Mouse (Mus musculus) hindbrain, embryonic 11.5 days (tissue): ENCODE data around the gene Crygn. TPM values are rescaled to one million over a fixed set of nuclear protein-coding genes. Genes with fewer than 3 reads are reported as not detected.

Experiments used
- ATAC-seq: fragments of 200-750 bp; cut with Nextera tagmentation; 2 replicates; pipeline ENCODE4 v1.8.0; 2017; ENCODE audit warnings: mild to moderate bottlenecking, moderate TSS enrichment, moderate library complexity; ENCODE audit not compliant: low FRiP score
- DNase-seq: peaks from one replicate; pipeline ENCODE4 v3.0.0-alpha.2; 2015; ENCODE audit warnings: low spot score
- H3K27ac ChIP-seq: fragments of 300-500 bp; sonication (generic); 2 replicates; pipeline ENCODE4 v1.5.1; 2014; ENCODE audit warnings: mild to moderate bottlenecking, low read depth, low read length
- H3K27me3 ChIP-seq: fragments of 300-500 bp; sonication (generic); 2 replicates; pipeline ENCODE4 v1.6.1; 2014; ENCODE audit warnings: mild to moderate bottlenecking, low read length, moderate library complexity, mixed read lengths; ENCODE audit not compliant: control insufficient read depth, insufficient read depth
- H3K36me3 ChIP-seq: fragments of 300-500 bp; sonication (generic); 2 replicates; pipeline ENCODE4 v1.6.1; 2014; ENCODE audit warnings: mild to moderate bottlenecking, low read length, moderate library complexity, mixed read lengths; ENCODE audit not compliant: control insufficient read depth, insufficient read depth
- H3K4me1 ChIP-seq: fragments of 300-500 bp; sonication (generic); replicated peaks from 2 replicates; pipeline ENCODE4 v1.6.1; 2014; ENCODE audit warnings: low read length, mixed read lengths; ENCODE audit not compliant: control insufficient read depth, insufficient read depth
- H3K4me2 ChIP-seq: fragments of 300-500 bp; sonication (generic); replicated peaks from 2 replicates; pipeline ENCODE4 v1.6.1; 2014; ENCODE audit warnings: mild to moderate bottlenecking, low read depth, low read length
- H3K4me3 ChIP-seq: fragments of 300-500 bp; sonication (generic); 2 replicates; pipeline ENCODE4 v1.5.1; 2014; ENCODE audit warnings: low read depth, low read length
- H3K9ac ChIP-seq: fragments of 300-500 bp; sonication (generic); 2 replicates; pipeline ENCODE4 v1.6.1; 2014; ENCODE audit warnings: low read depth, low read length
- H3K9me3 ChIP-seq: fragments of 300-500 bp; sonication (generic); 2 replicates; pipeline ENCODE4 v1.6.1; 2016; ENCODE audit warnings: low read length; ENCODE audit not compliant: control insufficient read depth
- WGBS: fragments of 180-500 bp; shearing (Covaris S2); extraction: QIAGEN DNeasy Blood & Tissue Kit; methylation state at CpG from one replicate; pipeline ENCODE4 v1.1.7; 2014; 5-methylcytosine and 5-hydroxymethylcytosine counted together
- polyA plus RNA-seq: library from polyadenylated mRNA; unstranded; fragments of >200 nt; fragmentation: Nextera tagmentation; extraction: Ambion mirVana; gene quantifications from 2 replicates; pipeline ENCODE4 v1.2.1, GENCODE M21; 2014

Crygn gene
- polyA plus RNA-seq, 1 experiment from 2014 or later: not detected

DNA sequence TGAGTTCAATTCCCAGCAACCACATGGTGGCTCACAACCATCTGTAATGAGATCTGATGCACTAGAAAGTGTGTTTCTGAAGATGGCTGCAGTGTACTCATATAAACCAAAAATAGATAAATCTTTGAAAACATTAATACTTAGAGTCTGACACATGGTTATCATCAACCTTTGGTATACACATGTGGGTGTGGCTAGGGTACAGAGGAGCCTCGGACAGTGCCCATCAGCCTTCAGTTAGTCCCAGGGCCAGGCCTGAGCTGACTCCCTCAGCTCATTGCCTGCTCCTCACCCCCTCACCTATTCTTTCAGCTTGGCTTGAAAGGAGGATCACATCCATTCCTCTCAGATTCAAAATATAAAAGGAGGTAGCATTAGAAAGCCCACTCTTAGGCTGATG, 19.3 kb downstream of the Crygn start:
- Histone ChIP-seq H3K27me3 (no peaks in the 10 kb centered on the region), H3K9me3 (no peaks in the 10 kb centered on the region), H3K4me2 (no peak overlapping the region), H3K4me1 (0 out of 2 replicates have a peak, but pooled peaks cover 2% of the 10 kb centered on the region), H3K9ac (no peak overlapping the region), H3K27ac (no peak overlapping the region), H3K4me3 (no peak overlapping the region), H3K36me3 (no peaks in the 10 kb centered on the region)
- WGBS: 86% methylated on average over 1 of the region's 1 CpGs
- ATAC-seq (no peak), DNase-seq (no peak)

DNA sequence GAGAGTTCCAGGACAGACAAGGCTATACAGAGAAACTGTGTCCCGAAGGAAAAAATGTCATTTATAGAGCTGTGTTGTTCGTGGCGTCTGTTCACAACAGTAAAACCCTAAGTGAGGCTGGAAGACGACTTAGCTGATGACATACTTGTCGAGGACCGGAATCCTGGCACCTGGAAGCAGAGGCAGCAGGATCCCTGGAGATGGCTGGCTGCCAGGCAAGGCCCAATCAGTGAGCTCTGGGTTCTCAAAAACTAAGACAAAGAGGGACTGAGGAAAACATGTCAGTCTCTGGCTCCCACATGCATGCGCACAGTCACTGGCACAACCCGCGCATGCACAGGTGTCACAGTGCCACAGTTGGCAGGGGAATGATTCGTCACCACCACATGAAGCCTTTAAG, 20.2 kb downstream of the Crygn start:
- no peak for ATAC-seq
- no peak overlapping the region for H3K27ac ChIP-seq
- DNase-seq: no peak
- H3K4me3 ChIP-seq: no peak overlapping the region
- H3K36me3 ChIP-seq: no peaks in the 10 kb centered on the region
- H3K9ac ChIP-seq: no peak overlapping the region
- H3K4me2 ChIP-seq: no peak overlapping the region
- 94% methylated on average over 10 of the region's 10 CpGs for WGBS
- H3K4me1 ChIP-seq: 0 out of 2 replicates have a peak, but pooled peaks cover 2% of the 10 kb centered on the region
- no peaks in the 10 kb centered on the region for H3K9me3 ChIP-seq
- H3K27me3 ChIP-seq: no peaks in the 10 kb centered on the region

DNA sequence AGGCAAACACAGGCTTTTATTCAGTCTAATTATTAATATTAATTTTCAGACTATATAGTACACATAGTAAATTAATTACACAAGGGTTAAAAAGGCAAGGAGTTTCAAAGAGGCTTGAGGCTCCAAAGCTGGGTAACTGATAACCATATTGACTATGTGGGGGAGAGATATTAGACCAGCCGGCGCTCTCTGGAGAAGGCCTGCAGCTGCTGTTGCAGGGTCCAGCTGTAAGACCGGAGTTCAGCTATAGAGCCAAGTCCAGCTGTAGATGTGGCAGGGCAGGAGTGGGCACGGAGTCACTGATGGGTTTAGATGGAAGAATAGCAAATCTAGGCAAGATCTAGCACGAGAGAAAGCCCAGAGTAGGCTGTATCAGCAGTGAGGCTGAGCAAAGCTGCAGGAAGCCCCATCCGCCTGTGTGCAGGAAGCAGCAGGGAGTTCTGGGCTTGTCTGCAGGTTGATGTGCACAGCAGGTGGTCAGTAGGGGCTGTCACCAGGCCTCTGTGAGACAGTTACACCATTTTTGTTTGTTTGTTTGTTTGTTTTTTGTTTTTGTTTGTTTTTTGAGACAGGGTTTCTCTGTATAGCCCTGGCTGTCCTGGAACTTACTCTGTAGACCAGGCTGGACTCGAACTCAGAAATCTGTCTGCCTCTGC, 23.9 kb downstream of the Crygn start:
- no peak for ATAC-seq
- no peak overlapping the region for H3K27ac ChIP-seq

DNA sequence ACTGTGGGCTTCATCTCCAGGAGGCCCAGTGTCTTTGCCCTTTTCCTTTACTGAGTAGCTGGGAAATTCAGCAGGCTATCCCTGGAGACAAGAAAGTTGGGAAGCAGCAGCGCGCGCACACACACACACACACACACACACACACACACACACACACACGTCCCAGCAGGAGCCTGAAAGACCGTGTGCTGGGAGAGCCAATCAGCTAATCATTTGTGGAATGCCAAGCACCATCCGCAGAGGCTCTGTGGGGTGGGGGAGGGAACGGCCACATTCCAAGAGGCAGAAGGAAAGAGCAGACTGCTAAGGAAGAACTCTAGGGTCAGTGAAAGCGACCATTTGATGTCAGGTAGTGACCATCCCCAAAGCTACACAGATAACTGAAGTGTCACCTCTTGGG, 24.7 kb downstream of the Crygn start:
- Histone ChIP-seq H3K9me3 (no peaks in the 10 kb centered on the region), H3K36me3 (no peaks in the 10 kb centered on the region), H3K27me3 (peaks cover 24% of the 10 kb centered on the region), H3K9ac (no peak overlapping the region), H3K27ac (no peak overlapping the region), H3K4me3 (no peak overlapping the region), H3K4me2 (no peak overlapping the region), H3K4me1 (peaks cover 4% of the 10 kb centered on the region)
- DNase-seq (peak; percentile 61), ATAC-seq (peak; percentile 47; the same call in 1 of the 2 replicates)
- WGBS: 1% methylated on average over 8 of the region's 8 CpGs

More for the DNA sequence above, 23.9 kb downstream of the Crygn start:
- Histone ChIP-seq H3K9ac (no peak overlapping the region), H3K36me3 (no peaks in the 10 kb centered on the region), H3K27me3 (peaks cover 24% of the 10 kb centered on the region), H3K4me1 (peaks cover 4% of the 10 kb centered on the region), H3K4me3 (no peak overlapping the region), H3K9me3 (no peaks in the 10 kb centered on the region), H3K4me2 (no peak overlapping the region)
- DNase-seq: no peak
- 59% methylated on average over 7 of the region's 7 CpGs for WGBS

DNA sequence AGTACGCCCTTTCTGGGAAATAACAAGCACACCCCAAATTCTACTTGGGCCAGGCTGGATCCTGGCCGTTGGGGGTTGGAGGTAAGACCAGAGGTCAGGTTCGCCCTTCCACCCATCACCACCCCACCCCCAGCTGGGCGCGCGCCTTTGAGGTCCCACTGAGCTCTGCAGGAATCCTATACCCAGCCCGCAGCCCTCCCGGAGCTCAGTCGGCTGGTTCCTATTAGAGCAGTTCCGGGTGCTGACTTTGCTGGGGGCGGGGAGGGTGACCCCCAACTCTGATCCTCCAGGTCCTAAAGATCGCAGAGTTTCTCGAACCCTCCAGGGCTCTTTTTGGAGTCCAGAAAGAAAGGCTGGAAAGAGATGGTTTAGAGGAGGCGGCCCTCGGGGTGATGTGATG, 26.8 kb downstream of the Crygn start:
- H3K27me3 ChIP-seq: peaks cover 24% of the 10 kb centered on the region
- peak overlapping the region; percentile 47 for H3K4me3 ChIP-seq
- H3K36me3 ChIP-seq: no peaks in the 10 kb centered on the region
- 2% methylated on average over 15 of the region's 15 CpGs for WGBS
- H3K4me2 ChIP-seq: peak overlapping the region; percentile 63
- H3K9me3 ChIP-seq: no peaks in the 10 kb centered on the region
- peaks cover 4% of the 10 kb centered on the region for H3K4me1 ChIP-seq
- no peak for DNase-seq
- no peak for ATAC-seq
- 0 out of 2 replicates have a peak overlapping the region, but pooled peaks have one; percentile 4 for H3K9ac ChIP-seq
- H3K27ac ChIP-seq: no peak overlapping the region

DNA sequence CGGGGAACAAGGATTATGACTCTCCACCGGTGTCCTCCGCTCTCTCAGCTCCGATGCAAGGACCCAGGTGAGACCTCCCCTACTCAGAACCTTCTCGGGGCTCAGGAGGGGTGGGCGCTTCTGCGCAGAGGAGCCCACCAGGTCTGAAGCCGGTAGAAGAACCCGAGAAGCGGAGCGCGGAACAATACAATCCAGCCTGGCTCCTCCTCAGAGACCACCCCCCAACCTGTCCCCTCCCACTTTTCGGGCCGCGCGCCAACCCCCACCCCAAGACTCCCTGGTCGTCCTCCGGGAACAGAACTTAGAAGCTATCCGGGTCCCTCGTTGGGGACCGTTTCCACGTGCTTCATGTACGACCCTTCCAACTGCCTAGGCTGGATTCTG, 27.3 kb downstream of the Crygn start, which contains the start of gene Wdr86:
TSS of gene Wdr86 (minus strand) at position 240 of the 384 bp plus-strand sequence.
- H3K4me2 ChIP-seq: peak within 1 kb of the TSS; percentile 63
- peaks cover 24% of the 10 kb centered on the region for H3K27me3 ChIP-seq
- under 1% methylated on average over 23 of the region's 23 CpGs for WGBS
- peak; percentile 23 for ATAC-seq
- peak within 1 kb of the TSS; percentile 10; the same call in 1 of the 2 replicates for H3K27ac ChIP-seq
- H3K9me3 ChIP-seq: no peaks in the 10 kb centered on the region
- peak; percentile 53 for DNase-seq
- H3K4me1 ChIP-seq: peaks cover 4% of the 10 kb centered on the region
- no peaks in the 10 kb centered on the region for H3K36me3 ChIP-seq
- peak within 1 kb of the TSS; percentile 55; the same call in 1 of the 2 replicates for H3K9ac ChIP-seq
- peak within 1 kb of the TSS; percentile 47 for H3K4me3 ChIP-seq

DNA sequence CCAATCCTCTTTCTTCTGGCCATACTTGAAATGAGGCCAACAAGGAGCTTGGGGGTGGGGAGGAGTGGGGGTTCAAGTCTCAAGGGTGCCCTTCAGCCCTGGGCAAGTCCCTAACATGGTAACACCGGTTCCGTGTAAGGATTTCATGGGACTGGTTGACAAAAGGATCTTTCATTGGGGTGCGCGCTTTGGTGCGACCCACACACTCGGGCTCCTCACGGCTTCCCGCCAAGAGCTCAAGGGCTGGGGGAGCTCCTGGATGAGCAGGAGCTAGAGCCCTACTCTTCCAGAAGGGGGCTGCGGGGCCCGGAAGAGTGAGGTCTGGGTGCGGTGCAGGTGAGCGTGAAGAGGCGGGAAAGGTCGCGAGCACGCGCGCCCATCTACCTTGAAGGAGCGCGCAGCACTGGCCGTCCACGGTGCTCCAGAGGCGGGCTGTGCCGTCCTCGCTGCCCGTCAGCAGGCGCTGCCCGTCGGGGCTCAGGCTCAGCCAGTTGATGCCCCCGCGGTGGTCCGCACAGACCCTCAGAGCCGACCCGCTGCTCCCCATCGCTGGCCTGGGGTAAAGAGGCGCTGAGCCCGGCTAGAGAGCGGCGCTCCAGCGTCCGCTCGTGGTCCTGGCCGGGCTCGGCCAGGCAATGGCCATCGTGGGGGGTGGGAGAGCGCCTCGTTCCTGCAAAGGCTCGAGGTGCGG, 27.9 kb downstream of the Crygn start:
- DNase-seq: peak; percentile 56
- H3K36me3 ChIP-seq: no peaks in the 10 kb centered on the region
- peaks cover 24% of the 10 kb centered on the region for H3K27me3 ChIP-seq
- peak; percentile 36 for ATAC-seq
- H3K9me3 ChIP-seq: no peaks in the 10 kb centered on the region
- peak overlapping the region; percentile 55; the same call in 1 of the 2 replicates for H3K9ac ChIP-seq
- peak overlapping the region; percentile 47 for H3K4me3 ChIP-seq
- 2% methylated on average over 49 of the region's 49 CpGs for WGBS
- H3K4me2 ChIP-seq: peak overlapping the region; percentile 63
- H3K27ac ChIP-seq: no peak overlapping the region; the same call in 1 of the 2 replicates
- H3K4me1 ChIP-seq: peaks cover 4% of the 10 kb centered on the region

DNA sequence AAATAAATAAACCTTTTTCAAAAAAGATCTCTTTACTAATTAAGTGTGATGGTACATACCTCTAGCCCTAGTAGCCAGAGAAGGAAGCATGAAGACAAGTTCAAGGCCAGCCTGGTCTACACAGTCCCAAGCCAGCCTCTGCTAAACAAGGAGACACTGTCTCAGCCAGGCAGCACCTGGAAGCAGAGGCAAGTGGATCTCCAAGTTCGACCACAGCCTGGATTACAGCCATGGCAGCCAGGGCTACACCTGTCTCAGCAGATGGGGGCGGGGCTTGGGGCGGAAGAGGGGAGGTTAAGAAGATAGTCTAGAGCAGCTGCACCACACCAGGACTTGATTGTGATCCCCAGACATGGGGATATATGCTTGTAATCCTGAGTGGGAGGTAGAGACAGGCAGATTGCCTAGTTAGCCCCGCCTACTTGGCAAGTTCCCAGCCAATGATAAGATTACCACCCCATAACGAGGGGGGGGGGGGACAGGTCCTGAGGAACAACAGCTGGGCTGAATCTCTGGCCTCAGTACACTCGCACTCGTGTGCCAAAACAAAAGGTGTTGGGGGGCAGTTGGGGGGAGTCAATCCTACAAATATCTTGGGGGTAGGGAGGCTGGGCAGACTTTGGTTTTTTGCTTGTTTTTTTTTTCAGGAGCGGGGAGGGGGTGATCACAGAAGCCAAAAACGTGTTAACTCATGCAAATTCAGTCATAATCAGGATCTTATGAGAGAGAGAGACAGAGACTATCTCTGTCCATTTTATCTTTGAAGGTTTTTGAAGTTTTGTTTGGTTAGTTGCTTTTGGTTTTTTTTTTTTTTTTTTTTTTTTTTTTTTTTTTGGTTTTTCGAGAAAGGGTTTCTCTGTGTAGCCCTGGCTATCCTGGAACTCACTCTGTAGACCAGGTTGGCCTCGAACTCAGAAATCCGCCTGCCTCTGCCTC, 30.6 kb downstream of the Crygn start:
- Histone ChIP-seq H3K9ac (no peak overlapping the region), H3K4me1 (peaks cover 8% of the 10 kb centered on the region), H3K27ac (no peak overlapping the region), H3K36me3 (no peaks in the 10 kb centered on the region), H3K9me3 (no peaks in the 10 kb centered on the region), H3K4me2 (no peak overlapping the region), H3K27me3 (peaks cover 24% of the 10 kb centered on the region), H3K4me3 (no peak overlapping the region)
- DNase-seq: no peak
- no peak for ATAC-seq
- WGBS: 77% methylated on average over 12 of the region's 12 CpGs
